Mouse (Mus musculus): ENCODE measurements around the gene Pskh1. TPM values are rescaled to one million over a fixed set of nuclear protein-coding genes. Genes with fewer than 3 reads are reported as not detected.

Gene Pskh1
- polyA plus RNA-seq, 1 experiment, result 20.2 TPM

- under 1% methylated on average over 46 of the region's 47 CpGs for WGBS
- no peak for TF ChIP-seq CTCF (IDR thresholded peaks at IDR 0.05; ENCODE audit: extremely low read depth, insufficient read length, insufficient replicate concordance, low read depth, low read length)
- peak; percentile 37; the same call in 1 of the 2 replicates for TF ChIP-seq POLR2A (IDR thresholded peaks at IDR 0.05; ENCODE audit: low read depth, low read length)
- Histone ChIP-seq H3K27ac (ENCODE audit: insufficient read depth, low read depth, low read length) (peak within 1 kb of the TSS; percentile 90), H3K4me3 (ENCODE audit: low read depth, low read length) (peak within 1 kb of the TSS; percentile 95), H3K36me3 (ENCODE audit: control insufficient read depth, insufficient read depth, low read length) (no peaks in the 10 kb centered on the region), H3K4me1 (ENCODE audit: control insufficient read depth, insufficient read depth, insufficient read length, low read length) (no peaks in the 10 kb centered on the region; the same call in 1 of the 2 replicates), H3K27me3 (ENCODE audit: control insufficient read depth, insufficient read depth, low read length) (peaks cover 14% of the 10 kb centered on the region)
These were observed 65.7 kb downstream of the Pskh1 start, which contains the start of gene Slc12a4 for GRCm38 (mm10) chr8:105965905-105966341. TSS of gene Slc12a4 (minus strand) at chr8:105966097.

- H3K27ac ChIP-seq (ENCODE audit: insufficient read depth, low read depth, low read length), result peak overlapping the region; percentile 2; the same call in 1 of the 2 replicates
These were observed 66.6 kb downstream of the Pskh1 start for GRCm38 (mm10) chr8:105966692-105967311.

DNA sequence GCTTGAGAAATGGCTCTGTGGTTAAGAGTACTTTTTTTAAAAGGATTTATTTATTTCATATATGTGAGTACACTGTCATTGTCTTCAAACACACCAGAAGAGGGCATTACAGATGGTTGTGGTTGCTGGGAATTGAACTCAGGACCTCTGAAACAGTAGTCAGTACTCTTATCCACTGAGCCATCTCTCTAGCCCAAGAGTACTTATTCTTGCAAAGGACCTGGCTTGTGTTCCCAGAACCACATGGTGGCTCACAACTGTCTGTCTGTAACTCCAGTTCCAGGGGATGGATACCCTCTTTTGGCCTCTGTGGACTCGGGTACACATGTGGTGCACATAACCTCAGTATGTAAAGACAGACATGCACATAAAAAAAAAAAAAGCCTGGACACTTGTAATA lies 69.1 kb downstream of the Pskh1 start:
- peaks cover 14% of the 10 kb centered on the region for H3K27me3 ChIP-seq (ENCODE audit: control insufficient read depth, insufficient read depth, low read length)
- 59% methylated on average over 1 of the region's 1 CpGs for WGBS
- H3K4me1 ChIP-seq (ENCODE audit: control insufficient read depth, insufficient read depth, insufficient read length, low read length), result no peaks in the 10 kb centered on the region
- no peak overlapping the region for H3K27ac ChIP-seq (ENCODE audit: insufficient read depth, low read depth, low read length)
- no peak overlapping the region for H3K4me3 ChIP-seq (ENCODE audit: low read depth, low read length)
- no peaks in the 10 kb centered on the region for H3K36me3 ChIP-seq (ENCODE audit: control insufficient read depth, insufficient read depth, low read length)
- TF ChIP-seq POLR2A (IDR thresholded peaks at IDR 0.05; ENCODE audit: low read depth, low read length) (no peak), CTCF (IDR thresholded peaks at IDR 0.05; ENCODE audit: extremely low read depth, insufficient read length, insufficient replicate concordance, low read depth, low read length) (no peak)

More at GRCm38 (mm10) chr8:105966692-105967311, 66.6 kb downstream of the Pskh1 start:
- Histone ChIP-seq H3K27me3 (ENCODE audit: control insufficient read depth, insufficient read depth, low read length) (peaks cover 14% of the 10 kb centered on the region), H3K36me3 (ENCODE audit: control insufficient read depth, insufficient read depth, low read length) (no peaks in the 10 kb centered on the region), H3K4me1 (ENCODE audit: control insufficient read depth, insufficient read depth, insufficient read length, low read length) (no peaks in the 10 kb centered on the region), H3K4me3 (ENCODE audit: low read depth, low read length) (peak overlapping the region; percentile 11)
- TF ChIP-seq POLR2A (IDR thresholded peaks at IDR 0.05; ENCODE audit: low read depth, low read length) (no peak), CTCF (IDR thresholded peaks at IDR 0.05; ENCODE audit: extremely low read depth, insufficient read length, insufficient replicate concordance, low read depth, low read length) (no peak)
- WGBS, result 15% methylated on average over 19 of the region's 19 CpGs

- H3K36me3 ChIP-seq (ENCODE audit: control insufficient read depth, insufficient read depth, low read length), result no peaks in the 10 kb centered on the region
- no peak for TF ChIP-seq CTCF (IDR thresholded peaks at IDR 0.05; ENCODE audit: extremely low read depth, insufficient read length, insufficient replicate concordance, low read depth, low read length)
- TF ChIP-seq POLR2A (IDR thresholded peaks at IDR 0.05; ENCODE audit: low read depth, low read length), result no peak
- no peaks in the 10 kb centered on the region for H3K4me1 ChIP-seq (ENCODE audit: control insufficient read depth, insufficient read depth, insufficient read length, low read length)
- H3K4me3 ChIP-seq (ENCODE audit: low read depth, low read length), result no peak overlapping the region
- H3K27me3 ChIP-seq (ENCODE audit: control insufficient read depth, insufficient read depth, low read length), result 0 out of 2 replicates have a peak, but pooled peaks cover under 1% of the 10 kb centered on the region
- H3K27ac ChIP-seq (ENCODE audit: insufficient read depth, low read depth, low read length), result no peak overlapping the region
- 78% methylated on average over 8 of the region's 8 CpGs for WGBS
These were observed 70.9 kb downstream of the Pskh1 start for GRCm38 (mm10) chr8:105971019-105971720.

DNA sequence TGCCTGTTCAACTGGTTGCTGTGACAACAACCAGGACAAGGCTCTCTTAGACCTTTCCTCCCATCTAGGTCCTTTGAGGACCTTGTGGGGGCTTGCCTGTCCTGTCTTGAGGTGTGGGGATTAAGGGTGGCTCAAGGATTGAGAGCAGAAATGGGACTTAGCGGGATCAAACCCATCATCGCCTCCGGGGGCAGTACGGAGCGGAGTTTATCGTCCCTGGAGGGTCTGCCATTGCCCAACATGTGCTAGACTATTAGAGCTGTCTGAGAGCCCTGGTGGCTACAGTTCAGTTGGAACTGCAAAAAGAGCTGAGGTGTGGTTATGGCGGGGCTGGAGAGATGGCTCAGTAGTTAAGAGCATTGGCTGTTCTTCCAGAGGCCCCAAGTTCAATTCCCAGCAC lies 75.1 kb downstream of the Pskh1 start:
- Histone ChIP-seq H3K27ac (ENCODE audit: insufficient read depth, low read depth, low read length) (no peak overlapping the region), H3K36me3 (ENCODE audit: control insufficient read depth, insufficient read depth, low read length) (no peaks in the 10 kb centered on the region), H3K4me1 (ENCODE audit: control insufficient read depth, insufficient read depth, insufficient read length, low read length) (no peaks in the 10 kb centered on the region), H3K4me3 (ENCODE audit: low read depth, low read length) (no peak overlapping the region), H3K27me3 (ENCODE audit: control insufficient read depth, insufficient read depth, low read length) (no peaks in the 10 kb centered on the region)
- TF ChIP-seq CTCF (IDR thresholded peaks at IDR 0.05; ENCODE audit: extremely low read depth, insufficient read length, insufficient replicate concordance, low read depth, low read length) (no peak), POLR2A (IDR thresholded peaks at IDR 0.05; ENCODE audit: low read depth, low read length) (no peak)
- WGBS, result 80% methylated on average over 7 of the region's 7 CpGs

- no peaks in the 10 kb centered on the region for H3K36me3 ChIP-seq (ENCODE audit: control insufficient read depth, insufficient read depth, low read length)
- TF ChIP-seq POLR2A (IDR thresholded peaks at IDR 0.05; ENCODE audit: low read depth, low read length) (no peak), CTCF (IDR thresholded peaks at IDR 0.05; ENCODE audit: extremely low read depth, insufficient read length, insufficient replicate concordance, low read depth, low read length) (no peak)
- 92% methylated on average over 15 of the region's 15 CpGs for WGBS
These were observed 79.1 kb downstream of the Pskh1 start, which contains the start of gene Dpep3 for GRCm38 (mm10) chr8:105979325-105979724. TSS of gene Dpep3 (minus strand) at chr8:105979429.

DNA sequence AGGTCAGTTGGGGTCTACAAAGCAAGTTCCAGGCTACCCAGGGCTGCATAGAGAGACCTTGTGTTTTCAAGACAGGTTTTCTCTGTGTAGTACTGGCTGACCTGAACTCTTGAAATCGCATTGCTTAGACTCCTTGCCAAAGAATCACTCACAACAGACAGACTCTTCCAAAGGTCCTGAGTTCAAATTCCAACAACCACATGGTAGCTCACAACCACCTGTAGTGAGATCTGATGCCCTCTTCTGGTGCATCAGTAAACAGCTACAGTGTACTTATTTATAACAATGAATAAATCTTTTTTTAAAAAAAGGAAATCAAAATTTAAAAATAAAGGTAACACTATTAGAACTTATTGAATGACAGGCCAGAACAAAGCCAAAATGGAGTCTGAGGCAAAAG lies 80.9 kb downstream of the Pskh1 start:
- no peak overlapping the region for H3K27ac ChIP-seq (ENCODE audit: insufficient read depth, low read depth, low read length)
- H3K4me1 ChIP-seq (ENCODE audit: control insufficient read depth, insufficient read depth, insufficient read length, low read length), result no peaks in the 10 kb centered on the region
- H3K36me3 ChIP-seq (ENCODE audit: control insufficient read depth, insufficient read depth, low read length), result no peaks in the 10 kb centered on the region
- TF ChIP-seq CTCF (IDR thresholded peaks at IDR 0.05; ENCODE audit: extremely low read depth, insufficient read length, insufficient replicate concordance, low read depth, low read length) (no peak), POLR2A (IDR thresholded peaks at IDR 0.05; ENCODE audit: low read depth, low read length) (no peak)
- no peak overlapping the region for H3K4me3 ChIP-seq (ENCODE audit: low read depth, low read length)
- WGBS, result 74% methylated on average over 1 of the region's 1 CpGs
- no peaks in the 10 kb centered on the region for H3K27me3 ChIP-seq (ENCODE audit: control insufficient read depth, insufficient read depth, low read length)

More at GRCm38 (mm10) chr8:105979325-105979724, 79.1 kb downstream of the Pskh1 start, which contains the start of gene Dpep3:
- Histone ChIP-seq H3K27me3 (ENCODE audit: control insufficient read depth, insufficient read depth, low read length) (no peaks in the 10 kb centered on the region), H3K4me3 (ENCODE audit: low read depth, low read length) (no peak within 1 kb of the TSS), H3K27ac (ENCODE audit: insufficient read depth, low read depth, low read length) (no peak within 1 kb of the TSS), H3K4me1 (ENCODE audit: control insufficient read depth, insufficient read depth, insufficient read length, low read length) (no peaks in the 10 kb centered on the region)

Other genes with a start within 250 kb of the Pskh1 start
- 2.9 and 5.4 TPM in 2 replicates for gene Carmil2, start 214.2 kb upstream of the Pskh1 start, polyA plus RNA-seq (2012; rRNA removed)
- 10.5 and 20.6 TPM in 2 replicates for gene Acd, start 199.3 kb upstream of the Pskh1 start, polyA plus RNA-seq (2012; rRNA removed)
- gene Pard6a, start 199.3 kb upstream of the Pskh1 start, polyA plus RNA-seq (2012; rRNA removed), result 5.1 and 7.2 TPM in 2 replicates
- gene 4933405L10Rik, start 192.8 kb upstream of the Pskh1 start, polyA plus RNA-seq (2012; rRNA removed), result not detected in 2 replicates
- gene Enkd1, start 192.2 kb upstream of the Pskh1 start, polyA plus RNA-seq (2012; rRNA removed), result 3.6 and 5.3 TPM in 2 replicates
- 4.9 and 8.3 TPM in 2 replicates for gene Gfod2, start 141.8 kb upstream of the Pskh1 start, polyA plus RNA-seq (2012; rRNA removed)
- gene Ranbp10, start 73.1 kb upstream of the Pskh1 start, polyA plus RNA-seq (2012; rRNA removed), result 9.5 and 15.3 TPM in 2 replicates
- gene Tsnaxip1, start 72.7 kb upstream of the Pskh1 start, polyA plus RNA-seq (2012; rRNA removed), result not detected in 2 replicates
- 5.6 and 9.7 TPM in 2 replicates for gene Cenpt, start 47.2 kb upstream of the Pskh1 start, polyA plus RNA-seq (2012; rRNA removed)
- gene Thap11, start 45.3 kb upstream of the Pskh1 start, polyA plus RNA-seq (2012; rRNA removed), result 24.1 and 39.4 TPM in 2 replicates
- 11.5 and 15.3 TPM in 2 replicates for gene Nutf2, start 39.9 kb upstream of the Pskh1 start, polyA plus RNA-seq (2012; rRNA removed)
- gene Edc4, start 19.6 kb upstream of the Pskh1 start, polyA plus RNA-seq (2012; rRNA removed), result 35.3 and 55.8 TPM in 2 replicates
- 0.74 and 3.9 TPM in 2 replicates for gene Nrn1l, start 6.9 kb upstream of the Pskh1 start, polyA plus RNA-seq (2012; rRNA removed)
- gene Ctrl, start 33.4 kb downstream of the Pskh1 start, polyA plus RNA-seq (2012; rRNA removed), result 32.5 and 17,898 TPM in 2 replicates
- gene Psmb10, start 38.0 kb downstream of the Pskh1 start, polyA plus RNA-seq (2012; rRNA removed), result 503 and 1,032 TPM in 2 replicates
- gene Lcat, start 42.9 kb downstream of the Pskh1 start, polyA plus RNA-seq (2012; rRNA removed), result 0.72 and 2.6 TPM in 2 replicates
- 6.8 and 8.9 TPM in 2 replicates for gene Slc12a4, start 65.7 kb downstream of the Pskh1 start, polyA plus RNA-seq (2012; rRNA removed)
- gene Dpep3, start 79.0 kb downstream of the Pskh1 start, polyA plus RNA-seq (2012; rRNA removed), result 0.05 and 0.06 TPM in 2 replicates
- gene Dus2, start 90.9 kb downstream of the Pskh1 start, polyA plus RNA-seq (2012; rRNA removed), result 2.5 and 5.2 TPM in 2 replicates
- gene Dpep2nb, start 105.5 kb downstream of the Pskh1 start, polyA plus RNA-seq (2012; rRNA removed), result not detected in 2 replicates
- 5.2 and 6.6 TPM in 2 replicates for gene Ddx28, start 111.4 kb downstream of the Pskh1 start, polyA plus RNA-seq (2012; rRNA removed)
- gene Nfatc3, start 158.4 kb downstream of the Pskh1 start, polyA plus RNA-seq (2012; rRNA removed), result 7.0 and 17.0 TPM in 2 replicates
- gene Esrp2, start 236.5 kb downstream of the Pskh1 start, polyA plus RNA-seq (2012; rRNA removed), result 27.5 and 30.9 TPM in 2 replicates
- 2.6 and 2.8 TPM in 2 replicates for gene Pla2g15, start 250.0 kb downstream of the Pskh1 start, polyA plus RNA-seq (2012; rRNA removed)